Mouse (Mus musculus): ENCODE measurements around the gene Ptprh.
"Not testable (repeated sequence)": the region's sequence is repeated elsewhere in the genome, so short reads cannot be mapped to it uniquely, and the experiment has no call there.

Ptprh gene

GRCm38 (mm10) chr7:4597046-4597445, 6.8 kb downstream of the Ptprh start:
- DNase-seq: not testable (repeated sequence)

- DNase-seq: not testable (repeated sequence)
Observed at GRCm38 (mm10) chr7:4581481-4581880, 22.4 kb downstream of the Ptprh start.

- DNase-seq: not testable (repeated sequence)
Observed at GRCm38 (mm10) chr7:4572361-4572760, 31.5 kb downstream of the Ptprh start.

- DNase-seq: no peak
Observed at GRCm38 (mm10) chr7:4562660-4563059, 41.2 kb downstream of the Ptprh start.

- DNase-seq: no peak
Observed at GRCm38 (mm10) chr7:4557167-4557560, 46.7 kb downstream of the Ptprh start.

- peak; percentile 76 for DNase-seq
Observed at GRCm38 (mm10) chr7:4556256-4557166, 47.3 kb downstream of the Ptprh start.

GRCm38 (mm10) chr7:4547221-4547641, 56.6 kb downstream of the Ptprh start, which contains the start of gene Syt5:
TSS of gene Syt5 (minus strand) at chr7:4547541.
- peak; percentile 36 for DNase-seq

GRCm38 (mm10) chr7:4546591-4547131, 57.2 kb downstream of the Ptprh start:
- DNase-seq: peak; percentile 80

GRCm38 (mm10) chr7:4546050-4546449, 57.8 kb downstream of the Ptprh start:
- no peak for DNase-seq

GRCm38 (mm10) chr7:4542013-4542412, 61.8 kb downstream of the Ptprh start:
- DNase-seq: no peak

- no peak for DNase-seq
Observed at GRCm38 (mm10) chr7:4541344-4541743, 62.5 kb downstream of the Ptprh start.

GRCm38 (mm10) chr7:4539019-4539418, 64.8 kb downstream of the Ptprh start:
- DNase-seq: no peak

GRCm38 (mm10) chr7:4537181-4537580, 66.7 kb downstream of the Ptprh start:
- no peak for DNase-seq

GRCm38 (mm10) chr7:4536369-4536768, 67.5 kb downstream of the Ptprh start:
- DNase-seq: no peak

GRCm38 (mm10) chr7:4532005-4532729, 71.7 kb downstream of the Ptprh start, which contains the start of gene Dnaaf3:
TSS of gene Dnaaf3 (minus strand) at chr7:4532453.
- no peak for DNase-seq

- DNase-seq: not testable (repeated sequence)
Observed at GRCm38 (mm10) chr7:4530166-4530565, 73.7 kb downstream of the Ptprh start.

GRCm38 (mm10) chr7:4527302-4527689, 76.5 kb downstream of the Ptprh start:
- no peak for DNase-seq

- peak; percentile 52 for DNase-seq
Observed at GRCm38 (mm10) chr7:4526341-4527301, 77.2 kb downstream of the Ptprh start.

- DNase-seq: not testable (repeated sequence)
Observed at GRCm38 (mm10) chr7:4524212-4524922, 79.5 kb downstream of the Ptprh start, which contains the start of gene Tnni3. TSS of gene Tnni3 (minus strand) at chr7:4524229.

- no peak for DNase-seq
Observed at GRCm38 (mm10) chr7:4523205-4524130, 80.4 kb downstream of the Ptprh start.

Measured in cerebellum, adult 11 months (tissue).